Mouse (Mus musculus) heart, postnatal 0 days (tissue): ENCODE measurements around the gene A930033H14Rik.

Experiments used
- CTCF ChIP-seq: IDR thresholded peaks from 2 replicates; pipeline ENCODE4 v1.5.1; 2016; ENCODE audit warnings: antibody characterized with exemption, control low read depth, low read depth
- EP300 ChIP-seq: IDR thresholded peaks from 2 replicates; pipeline ENCODE4 v1.6.1; 2016; ENCODE audit warnings: antibody characterized with exemption, low read depth

DNA sequence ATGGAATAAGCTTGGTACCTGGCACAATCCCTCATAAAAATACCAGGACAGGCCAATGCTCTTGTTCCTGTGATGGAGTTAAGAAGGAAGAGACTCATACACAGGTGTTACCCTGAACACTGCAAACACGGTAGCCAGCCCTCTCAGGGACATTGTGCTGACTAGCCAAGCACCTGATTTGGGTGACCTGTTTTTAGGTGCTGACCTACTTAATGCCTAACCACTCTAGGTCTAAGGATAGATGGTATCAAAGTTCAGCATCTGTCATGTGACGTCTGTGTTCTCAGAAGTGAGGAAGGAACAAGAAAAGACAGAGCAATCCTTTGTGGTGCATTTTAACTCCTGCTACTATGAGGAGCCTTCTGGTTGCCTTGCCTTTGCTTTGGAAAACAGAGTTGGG, 52.0 kb downstream of the A930033H14Rik start:
- TF ChIP-seq EP300 = no peak
- TF ChIP-seq CTCF = no peak
